Mouse (Mus musculus) MEL (cell line): Measurements from ENCODE around the gene Tcte2.

Experiments
- CHD1 ChIP-seq: IDR thresholded peaks from 2 replicates; pipeline ENCODE4 v1.6.1; 2012; ENCODE audit warnings: low read depth, mild to moderate bottlenecking, inconsistent platforms, low read length, improper control_type of control experiment
- CTCF ChIP-seq, 3 experiments: IDR thresholded peaks in 2 of 3; conservative IDR thresholded peaks in 1 of 3; 2 replicates each; pipeline ENCODE4 v1.5.1; 2011 to 2012; ENCODE audit warnings: low read length in 3 of 3, low read depth in 2 of 3, mild to moderate bottlenecking in 2 of 3, improper control_type of control experiment in 1 of 3, inconsistent platforms in 1 of 3, mixed read lengths in 1 of 3, moderate library complexity in 1 of 3; ENCODE audit not compliant: control insufficient read depth in 1 of 3, insufficient read depth in 1 of 3, poor library complexity in 1 of 3, severe bottlenecking in 1 of 3
- ETS1 ChIP-seq: IDR thresholded peaks from 2 replicates; pipeline ENCODE4 v1.6.1; 2012; ENCODE audit warnings: low read depth, mild to moderate bottlenecking, inconsistent platforms, low read length, improper control_type of control experiment, moderate library complexity
- GATA1 ChIP-seq: IDR thresholded peaks from 2 replicates; pipeline ENCODE4 v1.6.1; 2011; ENCODE audit warnings: low read depth, low read length, improper control_type of control experiment
- HCFC1 ChIP-seq: IDR thresholded peaks from 2 replicates; pipeline ENCODE4 v1.6.1; 2012; ENCODE audit warnings: low read depth, mild to moderate bottlenecking, inconsistent platforms, low read length, improper control_type of control experiment, moderate library complexity
- MAFK ChIP-seq: IDR thresholded peaks from 2 replicates; pipeline ENCODE4 v1.6.1; 2011; ENCODE audit warnings: low read depth, mild to moderate bottlenecking, low read length, improper control_type of control experiment, borderline replicate concordance
- NRF1 ChIP-seq: IDR thresholded peaks from 2 replicates; pipeline ENCODE4 v1.6.1; 2014; ENCODE audit warnings: low read depth, mild to moderate bottlenecking, inconsistent platforms, low read length, improper control_type of control experiment, moderate library complexity; ENCODE audit not compliant: poor library complexity, insufficient read depth, severe bottlenecking
- POLR2A ChIP-seq, 2 experiments: IDR thresholded peaks; 2 replicates each; pipeline ENCODE4 v1.6.1; 2011 to 2012; ENCODE audit warnings: low read length in 2 of 2, mild to moderate bottlenecking in 2 of 2, control low read depth in 1 of 2, improper control_type of control experiment in 1 of 2, low read depth in 1 of 2, moderate library complexity in 1 of 2; ENCODE audit not compliant: control insufficient read depth in 1 of 2, insufficient read depth in 1 of 2, poor library complexity in 1 of 2
- POLR2AphosphoS5 ChIP-seq: IDR thresholded peaks from 2 replicates; pipeline ENCODE4 v1.6.1; 2012; ENCODE audit warnings: low read depth, borderline replicate concordance, mild to moderate bottlenecking, inconsistent platforms, low read length, moderate library complexity, mixed read lengths
- TAL1 ChIP-seq: IDR thresholded peaks from 2 replicates; pipeline ENCODE4 v1.6.1; 2012; ENCODE audit warnings: mild to moderate bottlenecking, inconsistent platforms, low read length, moderate library complexity, mixed read lengths
- TCF12 ChIP-seq: IDR thresholded peaks from 2 replicates; pipeline ENCODE4 v1.6.1; 2014; ENCODE audit warnings: low read depth, mild to moderate bottlenecking, inconsistent platforms, low read length, improper control_type of control experiment, moderate library complexity
- ZKSCAN1 ChIP-seq: IDR thresholded peaks from 2 replicates; pipeline ENCODE4 v1.6.1; 2012; ENCODE audit warnings: low read depth, mild to moderate bottlenecking, inconsistent platforms, low read length, improper control_type of control experiment, moderate library complexity
- ZMIZ1 ChIP-seq: IDR thresholded peaks from 2 replicates; pipeline ENCODE4 v1.6.1; 2012; ENCODE audit warnings: low read depth, mild to moderate bottlenecking, inconsistent platforms, low read length, improper control_type of control experiment, moderate library complexity

DNA sequence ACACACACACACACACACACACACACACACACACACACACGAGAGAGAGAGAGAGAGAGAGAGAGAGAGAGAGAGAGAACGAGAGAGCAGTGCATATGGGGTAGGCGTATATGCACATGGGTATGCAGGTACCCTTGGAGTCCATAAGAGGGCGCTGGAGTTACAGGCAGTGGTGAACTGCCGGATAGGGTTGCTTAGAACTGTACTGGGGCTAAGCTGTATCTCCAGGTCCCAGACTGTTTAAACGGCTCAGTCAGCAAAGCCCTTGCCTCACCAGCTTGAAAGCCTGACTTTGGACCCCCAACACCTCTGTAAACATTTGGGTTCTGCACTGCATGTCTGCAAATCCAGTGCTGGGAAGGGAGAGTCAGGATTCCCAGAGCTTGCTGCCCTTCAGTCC, 79.9 kb downstream of the Tcte2 start:
- TF ChIP-seq CTCF (IDR thresholded peaks at IDR 0.05 in 2 of 3, conservative IDR thresholded peaks at IDR 0.05 in 1 of 3; ENCODE audit: control insufficient read depth in 1 of 3, insufficient read depth in 1 of 3, low read depth in 2 of 3, low read length in 3 of 3, poor library complexity in 1 of 3, severe bottlenecking in 1 of 3) (no peak), TCF12 (no peak), TAL1 (no peak), MAFK (no peak), HCFC1 (no peak), POLR2A (IDR thresholded peaks at IDR 0.05; ENCODE audit: control insufficient read depth in 1 of 2, insufficient read depth in 1 of 2, low read depth in 1 of 2, low read length in 2 of 2, poor library complexity in 1 of 2) (no peak), GATA1 (no peak), ZKSCAN1 (no peak), ZMIZ1 (no peak), POLR2AphosphoS5 (no peak), NRF1 (no peak), CHD1 (no peak), ETS1 (no peak)
